Mouse (Mus musculus) mouse embryonic stem cell (cell line): ENCODE measurements around the gene Psen1.

ENCODE experiments used
- in situ Hi-C, 2 experiments: fragments of 300-500 bp; cut with MboI; formaldehyde crosslinking; loops; 1 replicate in 1 of 2; 3 replicates in 1 of 2; pipeline ENCODE4 v1.14.3; 2019 to 2020; ENCODE audit warnings: low sequenced_read_pairs in 2 of 2, low pct_unique_long_range_greater_than_20kb in 1 of 2, mixed read lengths in 1 of 2; ENCODE audit not compliant: unreplicated experiment in 1 of 2

Psen1 gene

DNA sequence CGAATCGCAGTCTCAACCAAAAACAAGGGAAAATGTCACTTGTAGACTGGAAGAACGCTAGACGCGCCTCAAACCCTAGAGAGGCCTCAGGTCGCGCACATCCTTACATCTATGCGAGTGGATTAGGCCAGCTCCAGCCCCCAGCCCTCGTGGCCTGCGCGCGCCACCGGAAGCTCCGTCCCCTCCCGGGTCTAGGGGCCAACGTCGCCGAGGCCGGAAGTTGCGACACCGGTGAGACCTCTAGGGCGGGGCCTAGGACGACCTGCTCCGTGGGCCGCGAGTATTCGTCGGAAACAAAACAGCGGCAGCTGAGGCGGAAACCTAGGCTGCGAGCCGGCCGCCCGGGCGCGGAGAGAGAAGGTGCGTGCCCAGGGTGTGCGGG is at the start of gene Psen1:
Gene Psen1 (plus strand): TSS at position 219 of the 382 bp plus-strand sequence.
- in situ Hi-C loops = no loop called here

GRCm38 (mm10) chr12:83641233-83641632 is 46.7 kb upstream of the Psen1 start:
- in situ Hi-C loops = loop anchor here in 1 of 2 experiments (5.0 kb wide), 1 partner anchor 41 kb away; no protein-coding TSS in a partner anchor

- in situ Hi-C loops = loop anchor here in 1 of 2 experiments (5.0 kb wide), 1 partner anchor 39 kb away; no protein-coding TSS in a partner anchor
Measured at GRCm38 (mm10) chr12:83643116-83643515, 44.8 kb upstream of the Psen1 start.

DNA sequence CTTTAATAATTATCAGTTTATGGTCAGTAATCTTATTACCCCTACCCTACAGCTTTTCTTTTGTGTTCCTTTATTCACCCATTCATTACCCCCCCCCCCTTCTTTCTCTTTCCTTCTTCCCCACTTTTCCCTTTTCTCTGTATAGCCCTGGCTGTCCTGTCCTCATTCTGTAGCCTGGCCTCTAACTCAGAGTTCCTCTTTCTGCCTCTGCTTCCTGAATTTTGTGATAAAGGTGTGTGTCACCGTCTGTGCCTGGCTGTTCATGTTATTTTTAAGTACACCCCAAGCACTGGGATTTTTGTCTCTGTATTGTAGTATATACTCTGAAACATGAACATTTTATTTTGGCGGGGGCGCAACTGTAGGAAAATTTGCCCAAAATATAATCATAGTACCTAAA is 37.6 kb upstream of the Psen1 start:
- in situ Hi-C loops = no loop called here

DNA sequence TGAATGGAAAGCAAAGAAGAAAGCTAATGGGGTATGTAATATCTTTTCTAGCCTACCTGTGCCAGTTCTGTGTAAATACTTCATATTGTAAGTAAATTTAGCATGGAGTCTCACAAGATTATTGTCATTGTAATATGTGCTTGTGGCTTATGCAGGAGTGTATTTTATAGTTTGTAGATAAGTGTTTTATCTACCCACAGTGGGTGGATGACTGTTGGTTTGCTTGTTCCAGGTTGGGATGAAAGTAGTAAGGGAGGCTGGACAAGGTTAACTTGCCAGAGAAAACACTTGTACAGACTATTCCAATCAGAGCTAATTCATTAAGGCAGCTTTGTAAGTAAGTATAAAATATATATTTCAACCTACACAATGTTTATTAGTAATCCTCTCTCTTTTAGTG is 36.5 kb upstream of the Psen1 start:
- in situ Hi-C loops = no loop called here

GRCm38 (mm10) chr12:83685466-83685865 is 2.5 kb upstream of the Psen1 start:
- in situ Hi-C loops = no loop called here

DNA sequence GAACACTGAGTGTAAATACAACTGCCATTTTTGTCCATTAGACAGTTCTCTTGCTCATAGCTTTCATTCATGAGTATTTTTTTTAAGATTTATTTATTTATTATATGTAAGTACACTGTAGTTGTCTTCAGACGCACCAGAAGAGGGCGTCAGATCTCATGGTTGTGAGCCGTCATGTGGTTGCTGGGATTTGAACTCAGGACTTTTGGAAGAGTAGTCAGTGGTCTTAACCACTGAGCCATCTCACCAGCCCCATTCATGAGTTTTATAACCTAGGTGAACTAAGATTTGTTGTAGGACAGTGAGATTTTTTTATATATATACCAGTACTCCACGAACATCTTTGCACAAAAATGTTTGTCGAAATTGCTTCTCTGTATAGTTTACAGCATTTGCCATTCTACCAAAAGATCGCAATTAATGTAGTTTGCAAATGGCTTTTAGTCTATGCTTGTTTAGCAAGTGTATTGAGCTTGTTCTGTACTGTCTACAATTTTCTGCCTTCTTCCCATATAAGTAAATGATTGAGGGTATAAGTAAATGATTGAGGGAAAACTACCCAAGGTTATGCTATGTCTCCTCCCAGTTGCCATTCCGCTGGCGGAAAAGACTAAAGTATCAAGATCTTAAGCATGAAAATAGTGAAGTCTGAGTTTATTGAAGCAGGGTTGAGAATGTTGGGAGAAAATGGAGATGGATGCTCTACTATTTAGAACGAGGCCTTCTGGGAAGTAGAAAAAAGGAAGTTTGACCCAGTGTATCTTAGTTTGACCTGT is 1.2 kb upstream of the Psen1 start:
- in situ Hi-C loops = no loop called here

- in situ Hi-C loops = no loop called here
Measured at GRCm38 (mm10) chr12:83688316-83689086, 549 bp downstream of the Psen1 start.

- in situ Hi-C loops = no loop called here
Measured at GRCm38 (mm10) chr12:83689087-83689432, 1.1 kb downstream of the Psen1 start.

- in situ Hi-C loops = no loop called here
Measured at GRCm38 (mm10) chr12:83694011-83694410, 6.1 kb downstream of the Psen1 start.

- in situ Hi-C loops = no loop called here
Measured at GRCm38 (mm10) chr12:83694669-83695068, 6.7 kb downstream of the Psen1 start.

GRCm38 (mm10) chr12:83698637-83699036 is 10.7 kb downstream of the Psen1 start:
- in situ Hi-C loops = no loop called here

DNA sequence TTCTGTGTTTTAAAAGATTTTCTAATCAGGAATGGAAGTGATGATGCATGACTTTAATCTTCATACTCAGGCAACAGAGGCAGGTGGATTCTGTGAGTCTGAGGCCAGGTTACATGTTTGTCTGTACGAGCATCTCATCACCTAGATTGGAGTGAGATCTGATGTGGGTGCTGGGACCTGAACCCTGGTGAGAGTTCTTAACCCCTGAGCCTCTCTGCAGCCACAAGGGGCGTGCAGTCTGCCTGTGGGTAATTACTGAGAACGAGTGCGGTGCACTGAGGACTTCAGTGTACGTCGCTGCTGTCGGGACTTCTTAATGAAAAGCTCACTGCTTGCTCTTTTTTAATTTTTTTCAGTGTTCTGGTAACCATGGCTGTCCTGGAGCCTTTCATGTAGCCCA is 13.7 kb downstream of the Psen1 start:
- in situ Hi-C loops = loop anchor here in 1 of 2 experiments (25.0 kb wide), 1 partner anchor 361 kb away; the partner anchor contains the start of genes Acot3 and Acot5

DNA sequence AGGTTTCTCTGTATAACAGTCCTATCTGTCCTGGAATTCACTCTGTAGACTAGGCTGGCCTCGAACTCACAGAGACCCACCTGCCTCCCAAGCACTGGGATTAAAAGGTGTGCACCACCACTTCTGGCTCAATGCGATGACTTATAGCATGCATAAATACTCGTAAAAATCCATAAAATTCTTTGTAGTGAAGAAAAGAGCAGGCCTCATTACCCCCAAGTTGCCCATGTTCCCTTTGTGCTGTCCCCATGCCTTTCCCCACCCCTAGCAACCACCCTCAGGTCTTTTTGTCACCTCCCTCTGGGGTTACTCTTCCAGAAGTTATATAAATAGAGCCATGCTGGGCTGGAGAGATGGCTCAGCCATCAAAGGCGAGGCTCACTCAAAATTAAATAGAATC is 14.8 kb downstream of the Psen1 start:
- in situ Hi-C loops = loop anchor here in 1 of 2 experiments (25.0 kb wide), 1 partner anchor 360 kb away; the partner anchor contains the start of genes Acot3 and Acot5

DNA sequence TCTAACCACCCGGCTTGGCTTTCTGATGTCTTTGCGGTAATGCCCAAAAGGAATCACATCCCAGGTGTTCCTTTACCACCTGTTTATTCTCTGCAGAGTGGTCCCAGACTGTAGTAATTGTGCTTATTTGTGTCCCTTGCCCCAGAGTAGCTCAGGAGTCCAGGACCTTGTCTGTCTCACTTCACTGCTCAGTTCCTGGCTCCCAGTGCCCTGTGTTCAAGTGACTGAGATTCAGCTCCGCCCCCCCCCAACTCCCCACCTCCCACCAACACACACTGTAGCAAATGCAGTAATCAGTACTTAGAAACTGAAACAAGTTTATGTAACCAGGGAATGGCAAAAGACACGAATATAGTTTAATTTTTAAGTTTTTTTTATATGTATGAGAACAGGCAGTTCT is 19.0 kb downstream of the Psen1 start:
- in situ Hi-C loops = loop anchor here in 1 of 2 experiments (25.0 kb wide), 1 partner anchor 355 kb away; the partner anchor contains the start of genes Acot3 and Acot5

DNA sequence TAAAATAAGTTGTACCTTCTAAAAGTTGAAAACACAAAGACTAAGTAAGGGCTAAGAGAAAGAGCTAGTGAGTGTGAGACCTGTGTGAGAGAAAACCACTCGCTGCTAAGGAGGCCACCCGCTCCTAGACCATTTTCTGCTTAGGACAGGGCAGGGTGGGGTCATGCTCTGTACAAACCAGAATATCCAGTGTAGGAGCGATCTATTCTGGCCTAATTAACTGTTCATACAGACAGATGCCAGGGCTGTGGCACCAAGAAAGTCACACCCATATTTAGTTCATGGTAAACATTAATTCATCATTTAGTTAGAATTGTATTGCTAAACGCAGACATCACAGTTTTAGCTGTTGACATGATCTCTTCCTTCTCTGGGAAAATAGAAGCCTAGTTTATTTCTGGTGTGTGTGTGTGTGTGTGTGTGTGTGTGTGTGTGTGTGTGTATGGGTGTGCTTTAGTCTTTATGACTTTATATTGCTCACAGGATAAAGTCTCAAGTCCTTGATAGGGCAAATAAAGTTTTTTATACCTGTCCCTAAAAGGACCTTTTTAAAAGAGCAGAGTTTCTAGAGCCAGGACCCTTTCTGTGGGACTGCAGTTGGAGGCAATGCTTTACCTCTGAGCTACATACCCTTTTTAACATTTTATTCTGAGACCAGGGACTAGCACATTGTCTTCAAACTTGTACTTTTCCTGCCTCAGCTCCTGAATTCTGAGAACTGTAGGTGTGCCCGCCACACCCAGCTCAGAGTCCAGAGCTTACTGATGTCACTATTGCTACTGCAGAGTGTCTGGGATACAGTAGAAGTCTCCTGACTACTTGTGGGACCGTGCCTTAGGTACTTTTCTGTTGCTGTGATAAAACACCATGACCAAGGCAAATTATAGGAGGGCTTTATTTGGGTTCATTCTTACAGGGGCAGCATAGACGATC is 20.5 kb downstream of the Psen1 start:
- in situ Hi-C loops = loop anchor here in 1 of 2 experiments (25.0 kb wide), 1 partner anchor 354 kb away; the partner anchor contains the start of genes Acot3 and Acot5

DNA sequence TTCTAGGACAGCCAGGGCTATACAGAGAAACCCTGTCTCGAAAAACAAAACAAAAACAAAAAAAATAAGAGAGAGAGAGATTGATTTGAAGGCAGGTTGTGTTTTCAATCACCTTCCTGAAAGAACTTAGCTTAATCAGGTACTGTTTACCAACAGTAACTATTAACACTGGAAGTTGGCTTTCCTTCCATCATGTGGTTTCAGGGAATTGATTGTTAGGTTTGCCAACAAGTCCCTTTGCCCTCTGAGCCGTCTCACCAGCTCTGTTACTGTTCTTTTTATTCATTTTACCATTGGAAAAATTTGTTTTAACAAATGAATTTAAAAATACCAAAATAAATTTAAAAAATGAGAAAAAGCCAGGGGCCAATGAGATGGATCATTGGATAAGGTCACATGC is 22.0 kb downstream of the Psen1 start:
- in situ Hi-C loops = loop anchor here in 1 of 2 experiments (10.0 to 25.0 kb wide), 2 partner anchors 55 to 352 kb away; partner anchors contain the start of genes Acot3, Acot5 and Papln

GRCm38 (mm10) chr12:83713749-83714148 is 25.8 kb downstream of the Psen1 start:
- in situ Hi-C loops = loop anchor here in 1 of 2 experiments (10.0 to 25.0 kb wide), 2 partner anchors 51 to 349 kb away; partner anchors contain the start of genes Acot3, Acot5 and Papln
